Mouse (Mus musculus) midbrain, embryonic 16.5 days (tissue): ENCODE measurements around the gene Cblb. TPM values are rescaled to one million over a fixed set of nuclear protein-coding genes. Genes with fewer than 3 reads are reported as not detected.

ENCODE experiments used
- ATAC-seq: fragments of 200-750 bp; cut with Nextera tagmentation; 2 replicates; pipeline ENCODE4 v1.8.0; 2017; ENCODE audit warnings: moderate TSS enrichment
- H3K27ac ChIP-seq: fragments of 300-500 bp; sonication (generic); 2 replicates; pipeline ENCODE4 v1.5.1; 2014; ENCODE audit warnings: mild to moderate bottlenecking, low read length, mixed read lengths
- H3K27me3 ChIP-seq: fragments of 300-500 bp; sonication (generic); 2 replicates; pipeline ENCODE4 v1.6.1; 2014; ENCODE audit warnings: low read depth, low read length, mixed read lengths; ENCODE audit not compliant: control insufficient read depth, insufficient read depth
- H3K36me3 ChIP-seq: fragments of 300-500 bp; sonication (generic); 2 replicates; pipeline ENCODE4 v1.6.1; 2014; ENCODE audit warnings: mild to moderate bottlenecking, low read length, moderate library complexity, mixed read lengths; ENCODE audit not compliant: control insufficient read depth, insufficient read depth
- H3K4me1 ChIP-seq: fragments of 300-500 bp; sonication (generic); 2 replicates; pipeline ENCODE4 v1.6.1; 2014; ENCODE audit warnings: mild to moderate bottlenecking, low read length, mixed read lengths; ENCODE audit not compliant: control insufficient read depth, insufficient read depth
- H3K4me2 ChIP-seq: fragments of 300-500 bp; sonication (generic); 2 replicates; pipeline ENCODE4 v1.6.1; 2014; ENCODE audit warnings: mild to moderate bottlenecking, low read length, mixed read lengths
- H3K4me3 ChIP-seq: fragments of 300-500 bp; sonication (generic); 2 replicates; pipeline ENCODE4 v1.5.1; 2014; ENCODE audit warnings: low read depth, mild to moderate bottlenecking, low read length, moderate library complexity, mixed read lengths
- H3K9ac ChIP-seq: fragments of 300-500 bp; sonication (generic); 2 replicates; pipeline ENCODE4 v1.6.1; 2014; ENCODE audit warnings: low read depth, low read length, mixed read lengths
- H3K9me3 ChIP-seq: fragments of 300-500 bp; sonication (generic); replicated peaks from 2 replicates; pipeline ENCODE4 v1.6.1; 2014; ENCODE audit warnings: mild to moderate bottlenecking, low read length, mixed read lengths; ENCODE audit not compliant: control insufficient read depth, poor library complexity, severe bottlenecking
- WGBS: fragments of 180-500 bp; shearing (Covaris S2); extraction: QIAGEN DNeasy Blood & Tissue Kit; methylation state at CpG from one replicate; pipeline ENCODE4 v1.1.7; 2014; 5-methylcytosine and 5-hydroxymethylcytosine counted together
- polyA plus RNA-seq: library from polyadenylated mRNA; unstranded; fragments of >200 nt; fragmentation: Nextera tagmentation; extraction: Ambion mirVana; gene quantifications from 2 replicates; pipeline ENCODE4 v1.2.1, GENCODE M21; 2015

Cblb gene
- polyA plus RNA-seq = 10.4 and 12.0 TPM in 2 replicates

DNA sequence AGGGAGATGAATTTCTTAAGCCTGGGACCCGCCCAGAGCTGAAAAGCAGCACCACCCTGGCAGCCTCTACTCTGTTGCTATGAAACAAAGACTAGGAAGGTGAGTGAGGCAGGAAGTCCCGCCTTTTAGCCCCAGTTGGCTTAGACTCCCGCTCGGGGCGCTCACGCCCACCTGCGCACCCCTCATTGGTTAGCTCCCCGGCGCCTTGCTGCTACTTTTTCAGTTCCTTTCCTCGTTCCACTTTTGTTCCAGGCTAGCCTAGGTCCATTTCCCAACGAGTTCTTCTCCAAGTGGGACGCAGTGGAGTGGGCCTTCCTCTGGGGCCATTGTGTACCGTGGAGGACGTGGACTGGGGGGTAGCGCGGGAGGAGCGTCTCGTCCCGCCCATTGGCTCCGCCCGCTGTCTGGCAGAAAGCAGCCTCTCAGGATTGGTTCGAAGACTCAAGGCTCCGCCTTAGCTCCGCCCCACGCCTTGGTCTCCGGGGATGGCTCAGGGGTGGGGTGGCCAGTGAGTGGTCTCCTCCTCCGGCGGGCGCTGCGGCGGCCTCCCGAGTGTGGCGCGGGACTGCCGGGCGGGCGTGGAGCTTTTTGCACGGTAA is at the start of gene Cblb:
Gene Cblb, plus strand, starts transcription at position 135 of the 599 bp plus-strand sequence.
- Histone ChIP-seq H3K27ac (peak within 1 kb of the TSS; percentile 98), H3K9me3 (no peaks in the 10 kb centered on the region), H3K36me3 (peaks cover 3% of the 10 kb centered on the region; the same call in 1 of the 2 replicates), H3K27me3 (no peaks in the 10 kb centered on the region), H3K4me1 (peaks cover 37% of the 10 kb centered on the region), H3K4me2 (peak within 1 kb of the TSS; percentile 73), H3K9ac (peak within 1 kb of the TSS; percentile 95), H3K4me3 (peak within 1 kb of the TSS; percentile 96)
- ATAC-seq = peak; percentile 99
- WGBS = under 1% methylated on average over 38 of the region's 38 CpGs

DNA sequence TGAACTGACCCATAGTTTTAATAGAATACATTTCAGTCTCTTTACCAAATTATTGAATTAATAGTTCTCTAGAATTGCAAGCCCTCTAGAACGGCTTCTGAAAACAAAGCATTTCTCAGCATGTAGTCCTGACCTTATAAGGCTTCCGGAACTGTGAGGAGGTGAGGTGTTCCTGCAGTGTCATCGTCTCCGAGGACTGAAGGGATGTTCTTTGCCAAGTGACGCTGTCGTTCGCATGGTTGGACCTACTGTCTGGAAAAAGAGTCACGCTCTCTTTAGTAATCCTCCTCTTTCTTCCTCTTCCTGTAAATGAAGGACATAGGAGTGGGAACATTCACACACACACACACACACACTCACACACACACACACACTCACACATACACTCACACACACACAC is 45.6 kb upstream of the Cblb start:
- no peaks in the 10 kb centered on the region for H3K36me3 ChIP-seq
- H3K9ac ChIP-seq = no peak overlapping the region
- no peaks in the 10 kb centered on the region for H3K4me1 ChIP-seq
- ATAC-seq = no peak
- no peaks in the 10 kb centered on the region for H3K9me3 ChIP-seq
- H3K4me3 ChIP-seq = no peak overlapping the region
- no peaks in the 10 kb centered on the region for H3K27me3 ChIP-seq
- H3K27ac ChIP-seq = no peak overlapping the region
- 53% methylated on average over 8 of the region's 8 CpGs for WGBS
- no peak overlapping the region for H3K4me2 ChIP-seq

GRCm38 (mm10) chr16:51986207-51986606 is 44.8 kb upstream of the Cblb start:
- H3K9ac ChIP-seq = no peak overlapping the region
- H3K4me1 ChIP-seq = no peaks in the 10 kb centered on the region
- H3K4me2 ChIP-seq = no peak overlapping the region
- WGBS = 68% methylated on average over 3 of the region's 3 CpGs
- no peak for ATAC-seq
- H3K4me3 ChIP-seq = no peak overlapping the region
- no peaks in the 10 kb centered on the region for H3K36me3 ChIP-seq
- H3K9me3 ChIP-seq = no peaks in the 10 kb centered on the region
- H3K27me3 ChIP-seq = no peaks in the 10 kb centered on the region
- no peak overlapping the region for H3K27ac ChIP-seq

GRCm38 (mm10) chr16:51987085-51987620 is 43.9 kb upstream of the Cblb start:
- H3K4me1 ChIP-seq = no peaks in the 10 kb centered on the region

DNA sequence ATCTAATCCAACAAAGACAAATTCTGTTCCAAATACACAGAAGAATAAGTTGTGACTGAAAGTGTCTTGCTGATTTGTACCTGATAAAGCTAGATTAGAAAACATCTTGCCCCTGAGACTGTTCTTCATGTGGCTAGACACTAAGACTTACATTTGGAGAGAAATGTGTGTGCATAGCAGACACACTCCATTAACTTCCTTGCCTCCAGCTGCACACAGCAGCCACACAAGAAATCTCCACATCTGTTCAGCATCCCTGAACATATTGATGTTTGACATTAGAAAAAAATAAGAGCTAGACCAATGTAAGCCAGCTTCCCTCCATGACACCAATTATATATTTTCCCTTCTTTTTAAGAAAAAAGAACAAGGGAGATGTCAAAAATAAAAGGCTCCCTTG is 43.0 kb upstream of the Cblb start:
- Histone ChIP-seq H3K27me3 (no peaks in the 10 kb centered on the region), H3K4me2 (no peak overlapping the region), H3K36me3 (no peaks in the 10 kb centered on the region), H3K4me3 (no peak overlapping the region), H3K27ac (no peak overlapping the region), H3K4me1 (no peaks in the 10 kb centered on the region), H3K9ac (no peak overlapping the region), H3K9me3 (no peaks in the 10 kb centered on the region)
- ATAC-seq = no peak

More at GRCm38 (mm10) chr16:51987085-51987620, 43.9 kb upstream of the Cblb start:
- ATAC-seq = no peak
- no peaks in the 10 kb centered on the region for H3K36me3 ChIP-seq
- H3K4me3 ChIP-seq = no peak overlapping the region
- H3K27ac ChIP-seq = no peak overlapping the region
- H3K9me3 ChIP-seq = no peaks in the 10 kb centered on the region
- no peaks in the 10 kb centered on the region for H3K27me3 ChIP-seq
- H3K9ac ChIP-seq = no peak overlapping the region
- H3K4me2 ChIP-seq = no peak overlapping the region
- WGBS = 71% methylated on average over 4 of the region's 4 CpGs

GRCm38 (mm10) chr16:51989259-51989658 is 41.8 kb upstream of the Cblb start:
- Histone ChIP-seq H3K9me3 (no peaks in the 10 kb centered on the region), H3K27ac (no peak overlapping the region), H3K36me3 (no peaks in the 10 kb centered on the region), H3K27me3 (no peaks in the 10 kb centered on the region), H3K4me3 (no peak overlapping the region), H3K4me1 (no peaks in the 10 kb centered on the region), H3K4me2 (no peak overlapping the region), H3K9ac (no peak overlapping the region)
- WGBS = 89% methylated on average over 3 of the region's 3 CpGs
- ATAC-seq = no peak

- H3K9ac ChIP-seq = no peak overlapping the region
- H3K4me3 ChIP-seq = no peak overlapping the region
- no peaks in the 10 kb centered on the region for H3K27me3 ChIP-seq
- no peaks in the 10 kb centered on the region for H3K36me3 ChIP-seq
- no peaks in the 10 kb centered on the region for H3K9me3 ChIP-seq
- no peak for ATAC-seq
- 98% methylated on average over 3 of the region's 3 CpGs for WGBS
- no peak overlapping the region for H3K4me2 ChIP-seq
- no peak overlapping the region for H3K27ac ChIP-seq
- H3K4me1 ChIP-seq = no peaks in the 10 kb centered on the region
Observed at GRCm38 (mm10) chr16:52000043-52000442, 31.0 kb upstream of the Cblb start.

- no peak for ATAC-seq
Observed at GRCm38 (mm10) chr16:52000801-52001200, 30.2 kb upstream of the Cblb start.

GRCm38 (mm10) chr16:52007006-52007405 is 24.0 kb upstream of the Cblb start:
- Histone ChIP-seq H3K36me3 (no peaks in the 10 kb centered on the region), H3K9me3 (no peaks in the 10 kb centered on the region), H3K9ac (no peak overlapping the region), H3K27ac (no peak overlapping the region), H3K4me3 (no peak overlapping the region), H3K4me2 (no peak overlapping the region), H3K27me3 (no peaks in the 10 kb centered on the region), H3K4me1 (no peaks in the 10 kb centered on the region)
- ATAC-seq = no peak
- 86% methylated on average over 3 of the region's 3 CpGs for WGBS

More at GRCm38 (mm10) chr16:52000801-52001200, 30.2 kb upstream of the Cblb start:
- no peak overlapping the region for H3K27ac ChIP-seq
- no peak overlapping the region for H3K9ac ChIP-seq
- H3K4me2 ChIP-seq = no peak overlapping the region
- no peaks in the 10 kb centered on the region for H3K36me3 ChIP-seq
- H3K27me3 ChIP-seq = no peaks in the 10 kb centered on the region
- no peaks in the 10 kb centered on the region for H3K9me3 ChIP-seq
- no peaks in the 10 kb centered on the region for H3K4me1 ChIP-seq
- H3K4me3 ChIP-seq = no peak overlapping the region
